Mouse (Mus musculus) midbrain, embryonic 15.5 days (tissue): Measurements from ENCODE around the gene 2310030G06Rik. TPM values are rescaled to one million over a fixed set of nuclear protein-coding genes. Genes with fewer than 3 reads are reported as not detected.

ENCODE experiments used
- ATAC-seq: fragments of 200-750 bp; cut with Nextera tagmentation; replicated peaks from 2 replicates; pipeline ENCODE4 v1.8.0; 2017; ENCODE audit warnings: moderate TSS enrichment
- H3K27ac ChIP-seq: fragments of 300-500 bp; sonication (generic); 2 replicates; pipeline ENCODE4 v1.5.1; 2015; ENCODE audit warnings: mild to moderate bottlenecking, inconsistent platforms
- H3K27me3 ChIP-seq: fragments of 300-500 bp; sonication (generic); replicated peaks from 2 replicates; pipeline ENCODE4 v1.6.1; 2015; ENCODE audit warnings: inconsistent platforms
- H3K36me3 ChIP-seq: fragments of 300-500 bp; sonication (generic); replicated peaks from 2 replicates; pipeline ENCODE4 v1.6.1; 2015; ENCODE audit warnings: inconsistent platforms
- H3K4me1 ChIP-seq: fragments of 300-500 bp; sonication (generic); 2 replicates; pipeline ENCODE4 v1.6.1; 2015; ENCODE audit warnings: inconsistent platforms
- H3K4me2 ChIP-seq: fragments of 300-500 bp; sonication (generic); 2 replicates; pipeline ENCODE4 v1.6.1; 2015; ENCODE audit warnings: inconsistent platforms, mild to moderate bottlenecking, moderate library complexity
- H3K4me3 ChIP-seq: fragments of 300-500 bp; sonication (generic); 2 replicates; pipeline ENCODE4 v1.5.1; 2015; ENCODE audit warnings: mild to moderate bottlenecking, inconsistent platforms
- H3K9ac ChIP-seq: fragments of 300-500 bp; sonication (generic); 2 replicates; pipeline ENCODE4 v1.6.1; 2015; ENCODE audit warnings: mild to moderate bottlenecking, inconsistent platforms
- H3K9me3 ChIP-seq: fragments of 300-500 bp; sonication (generic); 2 replicates; pipeline ENCODE4 v1.6.1; 2016; ENCODE audit warnings: inconsistent platforms
- WGBS: fragments of 180-500 bp; shearing (Covaris S2); methylation state at CpG from one replicate; pipeline ENCODE4 v1.1.7; 2015; ENCODE audit warnings: mixed read lengths; 5-methylcytosine and 5-hydroxymethylcytosine counted together
- polyA plus RNA-seq: library from polyadenylated mRNA; unstranded; fragments of >200 nt; fragmentation: Nextera tagmentation; extraction: Ambion mirVana; gene quantifications from 2 replicates; pipeline ENCODE4 v1.2.1, GENCODE M21; 2015

2310030G06Rik gene
- polyA plus RNA-seq: 1.5 and 2.3 TPM in 2 replicates

DNA sequence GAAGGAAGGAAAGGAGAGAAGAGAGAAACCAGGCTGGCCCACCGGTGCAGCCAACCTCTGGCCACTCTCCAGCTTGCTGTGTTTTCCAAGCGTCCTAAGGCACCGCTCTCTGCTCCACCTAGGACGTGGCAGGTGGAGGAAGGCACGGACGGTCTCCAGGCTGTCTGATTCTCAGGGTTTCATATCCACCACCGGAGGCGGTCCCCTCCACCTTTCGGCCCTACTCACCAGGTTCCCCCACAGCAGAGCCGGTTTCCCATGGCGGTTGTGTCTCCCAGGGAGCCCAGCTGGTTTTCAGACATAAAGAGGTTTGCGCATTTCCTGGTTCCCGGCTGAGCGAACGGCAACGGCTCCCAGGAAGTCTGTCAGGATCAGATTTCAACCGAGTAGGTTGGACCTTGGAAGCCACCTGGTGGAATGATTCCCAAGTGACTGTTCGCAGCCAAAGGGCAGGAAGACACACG lies at the start of gene 2310030G06Rik:
2310030G06Rik (minus strand) TSS at position 323 of the 464 bp plus-strand sequence.
- Histone ChIP-seq H3K9ac (0 out of 2 replicates have a peak within 1 kb of the TSS, but pooled peaks have one; percentile 16), H3K27ac (no peak within 1 kb of the TSS)

GRCm38 (mm10) chr9:50795266-50795665 lies 48.9 kb upstream of the 2310030G06Rik start:
- Histone ChIP-seq H3K27ac (no peak overlapping the region), H3K27me3 (no peaks in the 10 kb centered on the region), H3K36me3 (peaks cover 19% of the 10 kb centered on the region), H3K9ac (no peak overlapping the region), H3K4me3 (no peak overlapping the region), H3K4me2 (no peak overlapping the region), H3K9me3 (no peaks in the 10 kb centered on the region), H3K4me1 (no peaks in the 10 kb centered on the region)
- ATAC-seq: no peak
- 94% methylated on average over 3 of the region's 3 CpGs for WGBS

More for the DNA sequence above, at the start of gene 2310030G06Rik:
- peak within 1 kb of the TSS; percentile 34 for H3K4me3 ChIP-seq
- ATAC-seq: no peak
- 2% methylated on average over 19 of the region's 19 CpGs for WGBS
- no peaks in the 10 kb centered on the region; the same call in 1 of the 2 replicates for H3K27me3 ChIP-seq
- H3K4me2 ChIP-seq: peak within 1 kb of the TSS; percentile 55
- no peaks in the 10 kb centered on the region for H3K9me3 ChIP-seq
- no peaks in the 10 kb centered on the region for H3K36me3 ChIP-seq
- peaks cover 9% of the 10 kb centered on the region for H3K4me1 ChIP-seq

GRCm38 (mm10) chr9:50782155-50782554 lies 35.8 kb upstream of the 2310030G06Rik start:
- Histone ChIP-seq H3K4me3 (no peak overlapping the region), H3K4me2 (no peak overlapping the region), H3K36me3 (peaks cover 53% of the 10 kb centered on the region), H3K27me3 (no peaks in the 10 kb centered on the region), H3K9ac (no peak overlapping the region), H3K9me3 (no peaks in the 10 kb centered on the region), H3K27ac (no peak overlapping the region), H3K4me1 (no peaks in the 10 kb centered on the region)
- ATAC-seq: no peak
- WGBS: 71% methylated on average over 2 of the region's 2 CpGs

DNA sequence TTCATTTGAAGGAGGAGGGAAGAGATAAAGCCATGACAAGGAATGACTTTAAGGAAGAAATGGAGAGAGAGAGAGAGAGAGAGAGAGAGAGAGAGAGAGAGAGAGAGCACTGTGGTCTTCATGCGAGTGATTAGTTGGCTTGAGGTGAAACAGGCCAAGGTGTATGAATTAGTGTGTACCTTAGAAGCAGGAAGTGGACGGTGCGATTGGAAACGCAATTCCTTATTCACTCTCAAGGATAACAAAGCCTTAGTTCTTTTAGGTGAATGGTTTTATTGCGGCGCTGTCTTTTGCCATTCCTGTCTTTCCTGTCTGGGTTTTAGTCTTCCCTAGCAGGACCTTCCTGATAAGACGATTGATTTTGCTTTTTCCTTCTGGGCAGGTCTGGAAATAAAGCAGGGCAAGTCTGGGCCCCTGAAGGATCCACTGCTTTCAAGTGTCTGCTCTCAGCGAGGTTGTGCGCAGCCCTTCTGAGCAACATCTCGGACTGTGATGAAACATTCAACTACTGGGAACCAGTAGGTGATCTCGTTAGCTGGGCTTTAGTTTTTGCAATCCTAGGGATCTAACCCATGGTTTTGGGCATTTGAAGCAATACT lies 29.9 kb upstream of the 2310030G06Rik start:
- WGBS: 66% methylated on average over 11 of the region's 11 CpGs
- Histone ChIP-seq H3K4me3 (peak overlapping the region; percentile 64), H3K9me3 (no peaks in the 10 kb centered on the region), H3K9ac (peak overlapping the region; percentile 88), H3K27me3 (no peaks in the 10 kb centered on the region), H3K27ac (peak overlapping the region; percentile 94; the same call in 1 of the 2 replicates), H3K4me2 (peak overlapping the region; percentile 80), H3K36me3 (peaks cover 14% of the 10 kb centered on the region; the same call in 1 of the 2 replicates), H3K4me1 (peaks cover 27% of the 10 kb centered on the region)
- ATAC-seq: no peak

DNA sequence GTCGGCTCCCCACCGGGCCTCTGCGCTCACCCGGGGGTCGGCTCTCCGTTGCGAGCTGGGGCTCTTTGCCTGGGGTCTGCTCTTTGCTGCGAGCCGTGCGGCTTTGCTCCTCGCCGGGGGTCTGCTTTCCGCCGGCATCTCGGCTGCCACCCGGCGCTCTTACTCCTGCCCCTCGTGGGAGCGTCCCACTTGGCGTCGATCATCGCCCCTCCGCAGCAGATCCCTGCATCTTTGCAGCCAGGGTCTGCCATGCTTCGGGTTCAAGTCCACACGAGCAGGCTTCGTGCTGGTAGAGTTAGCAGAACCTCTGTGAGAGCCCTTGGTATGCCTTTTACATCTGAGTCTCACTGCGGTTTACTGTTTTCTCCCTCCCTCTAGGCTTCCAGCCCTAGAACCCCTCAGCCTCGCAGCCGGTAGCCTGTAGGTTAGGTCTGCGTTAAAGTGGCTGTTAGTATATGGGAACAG lies 29.4 kb upstream of the 2310030G06Rik start:
- Histone ChIP-seq H3K4me1 (peaks cover 27% of the 10 kb centered on the region), H3K9ac (peak overlapping the region; percentile 88), H3K4me2 (peak overlapping the region; percentile 80), H3K4me3 (peak overlapping the region; percentile 64), H3K27ac (peak overlapping the region; percentile 94), H3K27me3 (no peaks in the 10 kb centered on the region), H3K9me3 (no peaks in the 10 kb centered on the region), H3K36me3 (peaks cover 8% of the 10 kb centered on the region; the same call in 1 of the 2 replicates)
- under 1% methylated on average over 30 of the region's 30 CpGs for WGBS
- ATAC-seq: peak; percentile 81

GRCm38 (mm10) chr9:50774991-50775612 lies 28.8 kb upstream of the 2310030G06Rik start, which contains the start of the genes Alg9 and 1110032A03Rik:
Gene Alg9, plus strand, starts transcription at chr9:50775019.
Gene 1110032A03Rik, minus strand, starts transcription at chr9:50775520.
- peak; percentile 81 for ATAC-seq
- Histone ChIP-seq H3K27me3 (no peaks in the 10 kb centered on the region), H3K4me2 (peak within 1 kb of the TSS; percentile 80), H3K36me3 (peaks cover 3% of the 10 kb centered on the region; the same call in 1 of the 2 replicates), H3K9ac (peak within 1 kb of the TSS; percentile 88), H3K4me3 (peak within 1 kb of the TSS; percentile 64), H3K9me3 (no peaks in the 10 kb centered on the region), H3K27ac (peak within 1 kb of the TSS; percentile 94), H3K4me1 (peaks cover 27% of the 10 kb centered on the region)
- under 1% methylated on average over 51 of the region's 51 CpGs for WGBS

- Histone ChIP-seq H3K4me3 (peak overlapping the region; percentile 64), H3K9ac (no peak overlapping the region; the same call in 1 of the 2 replicates), H3K36me3 (0 out of 2 replicates have a peak, but pooled peaks cover 3% of the 10 kb centered on the region), H3K4me1 (peaks cover 37% of the 10 kb centered on the region), H3K9me3 (no peaks in the 10 kb centered on the region), H3K27me3 (no peaks in the 10 kb centered on the region), H3K4me2 (peak overlapping the region; percentile 80), H3K27ac (peak overlapping the region; percentile 94)
- no peak for ATAC-seq
- 75% methylated on average over 4 of the region's 4 CpGs for WGBS
These were observed 27.7 kb upstream of the 2310030G06Rik start for GRCm38 (mm10) chr9:50774026-50774462.

GRCm38 (mm10) chr9:50770011-50770410 lies 23.7 kb upstream of the 2310030G06Rik start:
- H3K9ac ChIP-seq: no peak overlapping the region
- no peak overlapping the region for H3K4me2 ChIP-seq
- H3K27ac ChIP-seq: no peak overlapping the region
- no peak overlapping the region for H3K4me3 ChIP-seq
- WGBS: 83% methylated on average over 2 of the region's 2 CpGs
- H3K27me3 ChIP-seq: no peaks in the 10 kb centered on the region
- no peaks in the 10 kb centered on the region for H3K36me3 ChIP-seq
- H3K9me3 ChIP-seq: no peaks in the 10 kb centered on the region
- H3K4me1 ChIP-seq: peaks cover 41% of the 10 kb centered on the region
- ATAC-seq: no peak

DNA sequence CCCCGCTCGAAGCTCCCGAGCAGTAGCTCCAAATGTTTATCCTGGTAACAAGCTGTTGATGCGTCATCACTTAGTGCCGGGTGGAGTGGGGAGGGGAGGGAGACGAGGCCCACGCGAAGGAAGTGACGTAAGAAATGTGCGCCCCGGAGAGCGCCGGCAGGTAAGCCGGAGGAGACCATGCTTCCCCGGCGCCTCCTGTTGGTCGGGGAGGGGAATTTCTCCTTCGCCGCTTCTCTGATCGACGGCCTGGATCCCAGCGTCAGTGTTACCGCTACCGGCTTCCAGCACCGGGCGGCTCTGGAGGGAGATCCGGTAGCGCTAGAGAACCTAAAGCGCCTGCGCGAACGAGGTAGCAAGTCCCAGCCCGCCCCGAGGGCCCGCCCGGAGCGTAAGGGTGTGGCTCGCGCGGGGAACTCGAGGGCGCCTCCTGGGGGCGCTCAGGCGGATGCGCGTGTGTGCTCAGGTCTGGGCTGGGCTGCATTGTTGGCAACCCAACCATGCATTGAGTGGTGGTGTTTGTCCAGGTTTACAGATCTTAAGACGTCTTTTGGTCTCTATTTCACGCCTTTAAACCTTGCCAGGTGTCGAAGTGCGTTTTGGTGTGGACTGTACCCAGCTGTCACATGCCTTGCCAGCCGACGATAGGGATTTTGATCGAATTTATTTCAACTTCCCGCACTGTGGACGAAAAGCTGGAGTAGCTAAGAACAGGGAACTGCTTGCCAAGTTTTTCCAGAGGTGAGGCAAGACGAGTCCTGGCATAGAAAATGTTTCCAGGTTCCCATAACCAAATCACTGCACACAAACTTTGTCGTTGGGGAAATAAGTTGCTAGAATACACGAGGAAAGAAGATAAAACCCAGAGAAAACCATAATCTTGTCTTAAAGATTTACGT lies 22.0 kb upstream of the 2310030G06Rik start, which contains the start of gene Fdxacb1:
Fdxacb1 (plus strand) TSS at position 130 of the 896 bp plus-strand sequence.
- peaks cover 27% of the 10 kb centered on the region for H3K4me1 ChIP-seq
- peak within 1 kb of the TSS; percentile 90 for H3K27ac ChIP-seq
- H3K4me2 ChIP-seq: peak within 1 kb of the TSS; percentile 84
- peak; percentile 95 for ATAC-seq
- peak within 1 kb of the TSS; percentile 70 for H3K4me3 ChIP-seq
- WGBS: 4% methylated on average over 58 of the region's 59 CpGs
- H3K9ac ChIP-seq: peak within 1 kb of the TSS; percentile 70
- no peaks in the 10 kb centered on the region for H3K27me3 ChIP-seq
- H3K36me3 ChIP-seq: no peaks in the 10 kb centered on the region
- H3K9me3 ChIP-seq: no peaks in the 10 kb centered on the region

DNA sequence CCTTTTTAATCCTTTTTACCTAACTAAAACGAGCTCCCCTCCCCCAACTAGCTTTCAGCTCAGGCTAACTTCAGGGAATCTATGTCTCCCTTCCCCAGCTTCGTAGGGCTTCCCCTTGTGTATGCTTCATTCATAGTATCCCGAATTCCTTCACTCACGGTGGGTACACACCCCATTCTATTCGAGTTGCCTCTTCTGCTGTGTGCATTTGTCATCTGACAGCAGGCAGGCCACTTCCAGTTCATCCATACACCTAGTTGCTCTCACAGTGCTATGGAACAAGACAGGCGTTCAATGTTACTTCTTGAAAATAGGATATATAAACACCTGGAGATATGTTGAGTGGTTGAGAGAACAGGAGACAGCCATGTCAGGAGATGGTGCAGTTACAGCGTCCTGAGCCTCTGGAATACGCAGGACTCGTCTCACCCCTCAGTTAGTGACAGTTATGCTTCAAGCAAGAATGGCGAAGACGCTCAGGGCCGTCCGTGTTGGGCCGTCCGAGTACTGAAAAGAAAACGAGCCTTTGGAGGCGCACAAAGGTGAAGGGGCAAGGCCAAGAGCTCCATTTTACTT lies 21.3 kb upstream of the 2310030G06Rik start:
- ATAC-seq: peak; percentile 83
- 6% methylated on average over 17 of the region's 17 CpGs for WGBS

DNA sequence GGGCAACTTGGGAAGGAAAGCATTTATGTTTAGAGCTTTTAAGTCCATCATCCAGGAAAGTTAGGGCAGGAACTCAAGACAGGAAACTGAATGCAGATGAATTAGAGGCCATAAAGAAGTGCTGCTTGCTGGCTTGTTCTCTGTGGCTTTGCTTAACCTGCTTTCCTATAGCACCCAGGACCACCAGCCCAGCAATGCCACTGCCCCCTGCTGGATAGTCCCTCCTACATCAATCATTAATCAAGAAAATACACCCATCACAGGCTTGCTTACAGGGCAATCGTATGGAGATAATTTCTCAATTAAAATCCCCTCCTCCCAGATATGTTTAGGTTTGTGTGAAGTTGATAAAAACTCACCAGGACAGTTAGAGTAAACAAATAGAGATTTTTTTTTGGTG lies 17.0 kb upstream of the 2310030G06Rik start:
- Histone ChIP-seq H3K4me3 (no peak overlapping the region), H3K27ac (no peak overlapping the region), H3K36me3 (no peaks in the 10 kb centered on the region), H3K4me2 (no peak overlapping the region), H3K27me3 (no peaks in the 10 kb centered on the region; the same call in 1 of the 2 replicates), H3K4me1 (peaks cover 10% of the 10 kb centered on the region), H3K9me3 (no peaks in the 10 kb centered on the region), H3K9ac (no peak overlapping the region)
- 64% methylated on average over 1 of the region's 1 CpGs for WGBS
- ATAC-seq: no peak

More for the DNA sequence above, 21.3 kb upstream of the 2310030G06Rik start:
- Histone ChIP-seq H3K9me3 (no peaks in the 10 kb centered on the region), H3K4me3 (peak overlapping the region; percentile 70), H3K4me2 (peak overlapping the region; percentile 84), H3K4me1 (peaks cover 27% of the 10 kb centered on the region), H3K27me3 (no peaks in the 10 kb centered on the region), H3K36me3 (no peaks in the 10 kb centered on the region), H3K9ac (peak overlapping the region; percentile 70), H3K27ac (peak overlapping the region; percentile 90)
